Mouse (Mus musculus): Measurements from ENCODE around the gene Arhgap10.
A peak's percentile ranks its signal among the peaks of the same experiment; 100 is the strongest.

Arhgap10 gene

DNA sequence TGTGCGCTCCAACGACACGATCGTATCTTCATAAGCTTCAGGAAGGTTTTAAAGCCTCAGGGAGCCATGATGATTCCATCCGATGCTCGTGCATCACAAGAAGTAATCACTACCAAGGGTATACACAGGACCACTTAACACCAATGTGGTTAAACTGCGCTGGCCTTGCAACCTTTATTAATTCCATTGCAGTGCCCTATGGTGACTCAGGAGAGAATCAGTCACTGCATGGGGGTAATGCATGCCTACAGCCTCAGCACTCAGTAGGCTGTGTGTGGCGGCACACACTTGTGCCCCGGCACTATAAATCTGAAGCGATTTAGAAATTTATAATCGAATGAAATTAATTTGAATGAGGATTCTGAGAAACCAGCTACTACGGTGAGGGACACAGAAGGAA, 71.5 kb downstream of the Arhgap10 start:
- DNase-seq (ENCODE audit: low read depth in 2 of 2, low spot score in 2 of 2) = no peak

- DNase-seq (ENCODE audit: low read depth in 2 of 2, low spot score in 2 of 2) = no peak
Measured at GRCm38 (mm10) chr8:77445642-77446041, 72.1 kb downstream of the Arhgap10 start.

DNA sequence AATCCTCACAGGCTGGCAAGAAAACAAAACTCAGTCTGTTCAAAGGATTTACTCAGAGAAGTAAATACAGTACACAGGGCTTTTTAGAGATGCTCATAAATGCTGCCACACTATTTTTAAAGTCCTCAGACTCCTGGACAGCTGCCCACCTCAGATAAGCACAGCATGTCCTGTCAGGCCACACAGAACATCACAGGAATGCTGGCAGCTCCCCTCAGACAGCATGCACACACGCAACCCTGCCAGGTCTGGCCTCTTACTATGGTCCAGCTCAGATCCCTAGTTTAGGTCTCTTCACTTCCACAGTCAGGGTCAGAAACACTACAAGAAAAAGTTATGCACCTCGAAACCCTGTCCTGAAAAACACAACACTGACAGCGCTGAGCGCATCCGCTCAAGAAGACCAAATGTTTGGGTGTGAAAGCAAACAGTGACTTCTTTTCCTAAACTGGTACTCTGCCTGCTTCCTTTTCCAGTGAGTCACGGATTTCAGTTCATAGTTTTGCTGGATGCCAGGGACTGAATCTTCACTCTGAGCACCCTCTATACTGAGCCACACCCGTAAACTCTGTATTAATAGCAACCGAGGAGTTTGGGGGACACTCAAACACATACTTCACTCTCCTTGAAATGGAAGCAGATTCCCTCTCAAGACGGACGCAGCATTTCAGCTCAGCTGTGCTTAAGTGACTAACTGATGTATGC, 73.4 kb downstream of the Arhgap10 start:
- no peak for DNase-seq (ENCODE audit: low read depth in 2 of 2, low spot score in 2 of 2)

- no peak for DNase-seq (ENCODE audit: low read depth in 2 of 2, low spot score in 2 of 2)
Measured at GRCm38 (mm10) chr8:77442452-77442851, 75.3 kb downstream of the Arhgap10 start.

GRCm38 (mm10) chr8:77440913-77441312, 76.8 kb downstream of the Arhgap10 start:
- no peak for DNase-seq (ENCODE audit: low read depth in 2 of 2, low spot score in 2 of 2)

DNA sequence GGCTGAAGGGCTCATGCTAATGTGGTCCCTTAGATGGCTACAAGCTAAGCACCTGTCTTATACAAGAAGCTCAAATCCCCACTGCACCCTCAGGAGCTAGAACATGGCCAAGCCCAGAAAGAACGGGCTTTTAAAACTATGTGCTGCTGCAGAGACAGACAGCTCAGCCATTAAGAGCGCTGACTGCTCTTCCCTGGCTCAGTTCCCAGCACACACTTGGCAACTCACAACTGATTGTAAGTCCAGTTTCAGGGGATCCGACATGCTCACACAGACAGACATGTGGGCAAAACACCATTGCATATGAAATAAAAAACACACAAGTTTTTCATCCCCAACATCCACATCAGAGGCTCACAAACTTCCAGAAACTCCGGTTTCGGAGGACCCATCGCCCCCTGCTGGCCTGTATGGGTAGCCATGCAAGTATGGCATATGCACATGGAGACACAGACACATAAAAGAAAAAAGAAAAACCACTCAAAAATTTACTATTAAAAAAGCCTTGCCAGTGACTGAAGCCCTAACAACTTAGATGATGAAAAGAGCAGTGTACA, 77.4 kb downstream of the Arhgap10 start:
- no peak for DNase-seq (ENCODE audit: low read depth in 2 of 2, low spot score in 2 of 2)

- no peak for DNase-seq (ENCODE audit: low read depth in 2 of 2, low spot score in 2 of 2)
Measured at GRCm38 (mm10) chr8:77439670-77440069, 78.1 kb downstream of the Arhgap10 start.

DNA sequence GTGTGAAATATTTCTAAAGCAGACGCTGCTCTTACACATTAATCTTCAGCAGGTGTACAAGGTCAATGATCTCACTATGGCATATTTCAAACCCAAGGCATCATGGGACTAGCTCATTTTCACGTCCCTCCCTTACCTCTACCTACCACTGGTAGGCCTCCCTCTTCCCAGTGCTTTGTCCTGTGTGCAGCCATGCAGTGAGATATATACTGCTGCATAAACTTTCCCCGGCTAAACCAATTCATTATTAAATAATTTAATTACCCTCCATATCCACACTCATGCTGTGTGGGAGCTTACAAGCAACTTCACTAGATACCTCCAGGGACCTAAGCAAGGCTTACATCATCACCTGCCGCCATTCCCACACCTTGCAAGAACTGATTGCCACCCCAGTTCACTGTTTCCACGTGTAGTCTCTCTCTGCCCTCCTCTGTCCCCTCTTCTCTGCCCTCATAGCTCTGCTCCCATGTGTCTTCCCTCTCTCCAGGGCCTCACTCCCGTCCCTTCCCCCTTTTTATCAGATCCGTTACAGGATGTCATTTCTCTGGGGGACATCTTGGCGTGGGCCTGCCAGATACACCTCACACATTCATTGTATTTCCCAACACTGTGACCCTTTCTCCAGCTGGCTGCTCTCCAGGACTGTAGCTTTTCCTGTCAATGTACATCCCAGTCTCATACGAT, 79.8 kb downstream of the Arhgap10 start:
- DNase-seq (ENCODE audit: low read depth in 2 of 2, low spot score in 2 of 2) = no peak

DNA sequence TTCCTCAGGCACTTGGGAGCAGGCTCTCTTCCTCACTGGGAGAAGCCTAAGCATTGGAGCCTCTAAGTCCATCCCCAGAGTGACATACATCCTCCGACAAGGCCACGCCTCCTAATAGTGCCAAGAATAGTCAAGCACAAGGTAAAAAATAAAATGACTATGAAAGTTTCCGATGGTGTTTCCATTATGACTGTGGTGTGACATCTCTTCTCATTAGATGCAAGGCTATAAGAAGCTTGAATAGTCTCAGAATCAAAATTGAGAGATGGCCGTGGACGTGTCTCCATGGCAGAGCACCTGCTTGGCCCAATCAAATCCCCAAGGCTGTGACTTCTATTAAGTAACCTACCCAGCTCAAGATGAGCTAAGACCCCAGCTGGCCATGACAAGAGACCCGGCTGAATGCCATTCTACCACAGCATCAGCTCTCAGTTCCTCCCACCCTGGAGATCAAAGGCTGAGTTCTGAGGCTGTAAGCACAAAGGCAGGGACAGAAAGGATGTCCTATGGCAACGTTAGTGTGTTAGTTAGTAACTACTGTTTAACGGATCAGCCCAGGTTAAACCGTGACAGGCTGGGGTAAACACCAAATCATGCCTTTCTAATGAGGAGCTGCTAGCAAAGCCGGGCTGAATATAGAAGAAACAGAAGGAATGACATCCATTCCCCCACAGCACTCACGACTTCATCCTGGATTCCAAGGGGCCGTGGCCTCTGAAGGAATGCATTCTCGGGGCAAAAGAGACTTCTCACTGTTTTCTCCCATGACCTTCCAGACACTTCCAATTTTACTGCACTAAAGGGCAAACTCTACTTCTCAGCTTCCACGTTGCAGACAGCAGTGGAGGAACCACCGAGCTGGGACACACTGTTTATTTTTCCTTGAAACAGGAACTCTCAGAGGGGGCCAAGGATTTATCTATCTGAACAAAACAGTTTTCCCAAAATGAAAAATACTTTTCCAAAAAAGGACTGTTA, 81.5 kb downstream of the Arhgap10 start:
- no peak for DNase-seq (ENCODE audit: low read depth in 2 of 2, low spot score in 2 of 2)

- no peak for DNase-seq (ENCODE audit: low read depth in 2 of 2, low spot score in 2 of 2)
Measured at GRCm38 (mm10) chr8:77433221-77433620, 84.5 kb downstream of the Arhgap10 start.

- no peak for DNase-seq (ENCODE audit: low read depth in 2 of 2, low spot score in 2 of 2)
Measured at GRCm38 (mm10) chr8:77432726-77433125, 85.0 kb downstream of the Arhgap10 start.

- no peak for DNase-seq (ENCODE audit: low read depth in 2 of 2, low spot score in 2 of 2)
Measured at GRCm38 (mm10) chr8:77428420-77428819, 89.3 kb downstream of the Arhgap10 start.

DNA sequence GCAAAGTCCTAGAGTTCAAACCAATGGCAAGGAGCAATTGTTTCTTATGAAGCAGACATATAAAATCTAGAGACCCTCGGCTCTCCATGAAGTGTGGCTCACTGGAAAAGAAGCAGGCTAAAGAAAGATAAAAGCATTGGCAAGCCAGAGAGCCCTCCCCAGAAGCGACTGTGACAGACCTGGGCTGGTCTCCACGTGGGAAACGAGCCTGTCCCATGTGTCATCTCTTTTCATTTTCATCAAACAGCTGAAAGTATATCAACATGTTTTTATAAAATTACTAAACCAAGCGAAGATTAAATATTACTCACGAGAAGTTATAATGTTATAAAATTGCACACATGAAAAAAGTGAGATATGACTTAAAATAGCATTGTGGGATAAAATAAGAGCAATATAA, 89.7 kb downstream of the Arhgap10 start:
- no peak for DNase-seq (ENCODE audit: low read depth in 2 of 2, low spot score in 2 of 2)

- no peak for DNase-seq (ENCODE audit: low read depth in 2 of 2, low spot score in 2 of 2)
Measured at GRCm38 (mm10) chr8:77427438-77427837, 90.3 kb downstream of the Arhgap10 start.

DNA sequence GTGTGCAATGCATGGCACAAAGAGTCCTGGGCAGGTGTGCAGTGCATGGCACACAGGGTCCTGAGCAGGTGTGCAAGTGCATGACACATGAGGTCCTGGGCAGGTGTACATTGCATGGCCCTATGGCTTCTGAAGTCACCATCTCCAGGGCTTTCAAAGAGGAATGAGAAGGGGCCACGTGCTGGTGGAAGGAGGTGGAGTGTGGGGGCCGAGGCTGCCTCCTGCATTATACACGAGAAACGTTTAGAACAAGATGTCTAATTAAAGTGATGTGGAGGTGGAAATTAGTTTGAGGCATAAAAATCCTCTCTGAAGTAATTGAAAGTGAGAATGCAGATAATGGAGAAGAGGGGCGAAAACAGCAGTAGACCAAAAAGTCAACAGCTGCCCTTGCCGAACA, 93.9 kb downstream of the Arhgap10 start:
- no peak for DNase-seq (ENCODE audit: low read depth in 2 of 2, low spot score in 2 of 2)

DNA sequence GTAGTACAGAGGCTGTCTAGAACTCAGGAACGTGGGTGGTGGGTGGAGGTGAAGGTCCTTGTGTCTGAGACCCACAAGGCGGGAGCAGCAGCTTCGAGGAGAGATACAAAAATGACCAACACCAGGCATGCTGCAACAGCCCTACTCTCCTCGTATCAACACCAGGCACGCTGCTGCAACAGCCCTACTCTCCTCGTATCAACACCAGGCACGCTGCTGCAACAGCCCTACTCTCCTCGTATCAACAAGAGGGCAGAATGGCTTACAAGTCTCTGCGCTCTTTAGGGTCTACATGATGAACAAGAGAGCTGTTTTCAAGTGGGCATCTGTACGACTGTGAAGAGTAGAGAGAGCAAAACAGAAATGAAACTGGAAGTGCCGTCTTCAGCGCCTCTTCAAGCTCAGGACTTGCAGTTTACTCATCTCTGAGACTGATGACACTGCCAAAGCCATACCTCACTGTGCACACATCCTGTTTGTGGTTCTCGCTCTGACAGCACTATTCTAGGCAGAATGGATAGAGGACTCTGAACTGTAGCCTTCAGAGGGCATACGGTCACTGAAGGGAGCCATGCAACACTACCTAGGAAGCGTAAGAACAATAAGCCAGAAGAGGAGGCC, 95.0 kb downstream of the Arhgap10 start:
- DNase-seq (ENCODE audit: low read depth in 2 of 2, low spot score in 2 of 2) = peak; percentile 33 to 55

GRCm38 (mm10) chr8:77421596-77421995, 96.2 kb downstream of the Arhgap10 start:
- no peak for DNase-seq (ENCODE audit: low read depth in 2 of 2, low spot score in 2 of 2)

- peak; percentile 66 to 72 for DNase-seq (ENCODE audit: low read depth in 2 of 2, low spot score in 2 of 2)
Measured at GRCm38 (mm10) chr8:77419731-77420130, 98.0 kb downstream of the Arhgap10 start.

GRCm38 (mm10) chr8:77416738-77417137, 101.0 kb downstream of the Arhgap10 start:
- no peak for DNase-seq (ENCODE audit: low read depth in 2 of 2, low spot score in 2 of 2)

- no peak for DNase-seq (ENCODE audit: low read depth in 2 of 2, low spot score in 2 of 2)
Measured at GRCm38 (mm10) chr8:77416034-77416433, 101.7 kb downstream of the Arhgap10 start.

DNA sequence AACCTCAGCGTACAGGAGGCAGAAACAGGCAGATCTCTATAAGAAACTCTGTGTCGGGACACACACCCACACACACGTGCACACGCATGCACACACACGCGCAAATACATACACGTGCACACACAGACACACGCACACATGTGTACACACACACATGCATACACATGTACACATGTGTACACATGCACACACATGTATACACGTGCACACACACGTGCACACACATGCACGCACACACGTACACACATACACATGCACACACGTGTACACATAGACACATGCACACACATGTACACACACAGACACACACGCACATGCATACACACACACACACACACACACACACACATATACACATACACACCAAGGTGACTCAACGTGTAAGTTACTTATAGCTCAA, 106.5 kb downstream of the Arhgap10 start:
- DNase-seq (ENCODE audit: low read depth in 2 of 2, low spot score in 2 of 2) = no peak
